10 mouse cellular contexts compared by ENCODE assay signal in genomic region chr10:77580027-77580920, GRCm38 (mm10). TPM values are rescaled to one million over a fixed set of nuclear protein-coding genes. Genes with fewer than 3 reads are reported as not detected.
DNase-seq lines count a peak whose midpoint lies in the region; ATAC-seq and TF ChIP-seq lines count a peak whose summit lies in the region.
"Had no signal": no experiment of that assay in that cellular context is flagged by ENCODE, and none has a peak within 500 bp of the region (broad histone marks: within the 10 kb centered on the region; RNA-seq: fewer than 3 reads in every experiment).

No protein-coding gene starts in this region.

- TF ChIP-seq POLR2A in liver, adult 2 months (IDR thresholded peaks at IDR 0.05; ENCODE audit: extremely low read depth, insufficient read depth, low read length) = no peak

- H3K79me2 ChIP-seq in liver, adult 2 months (ENCODE audit: control insufficient read depth, insufficient read depth, low read length) = peaks cover 18% of the 10 kb centered on the region; the same call in 1 of the 2 replicates

- peaks cover 17% of the 10 kb centered on the region for H3K4me1 ChIP-seq in liver, adult 2 months (ENCODE audit: control insufficient read depth, insufficient read depth, low read length)
- peaks cover 26% of the 10 kb centered on the region for H3K4me1 ChIP-seq in heart, embryonic 15.5 days (replicated peaks)
- H3K4me1 ChIP-seq in liver, embryonic 14.5 days (replicated peaks; ENCODE audit: control insufficient read depth in 2 of 2, insufficient read depth in 2 of 2, low read length in 1 of 2) = peaks cover 8 to 26% of the 10 kb centered on the region in 2 experiments
- peaks cover 15% of the 10 kb centered on the region for H3K4me1 ChIP-seq in midbrain, embryonic 16.5 days (ENCODE audit: control insufficient read depth, insufficient read depth, low read length)

- H3K27ac ChIP-seq in liver, adult 2 months (replicated peaks; ENCODE audit: insufficient read depth, low read depth, low read length) = 0 out of 2 replicates have a peak overlapping the region, but pooled peaks have one; percentile 84
- peak overlapping the region; percentile 83 for H3K27ac ChIP-seq in heart, embryonic 15.5 days
- no peak overlapping the region for H3K27ac ChIP-seq in liver, embryonic 14.5 days
- no peak overlapping the region for H3K27ac ChIP-seq in midbrain, embryonic 16.5 days (ENCODE audit: low read length)

- TF ChIP-seq EP300 in liver, embryonic 14.5 days (IDR thresholded peaks at IDR 0.05; ENCODE audit: low read depth) = no peak

- TF ChIP-seq CTCF in liver, adult 2 months (IDR thresholded peaks at IDR 0.05; ENCODE audit: low read depth, low read length) = no peak
- TF ChIP-seq CTCF in liver, embryonic 14.5 days (IDR thresholded peaks at IDR 0.05; ENCODE audit: low read depth) = no peak

- no peak for ATAC-seq in heart, embryonic 15.5 days (replicated peaks; ENCODE audit: insufficient number of reproducible peaks, insufficient read depth, low FRiP score, low read depth)
- ATAC-seq in liver, embryonic 14.5 days (ENCODE audit: insufficient read depth) = no peak
- no peak for ATAC-seq in midbrain, embryonic 16.5 days

- H3K4me3 ChIP-seq in liver, adult 2 months (ENCODE audit: insufficient read depth, low read depth, low read length) = no peak overlapping the region
- no peak overlapping the region for H3K4me3 ChIP-seq in heart, embryonic 15.5 days
- no peak overlapping the region for H3K4me3 ChIP-seq in liver, embryonic 14.5 days (ENCODE audit: insufficient read depth in 1 of 2, low read depth in 2 of 2, low read length in 2 of 2)
- H3K4me3 ChIP-seq in midbrain, embryonic 16.5 days (ENCODE audit: low read depth, low read length) = no peak overlapping the region

- no peaks in the 10 kb centered on the region for H3K36me3 ChIP-seq in liver, adult 2 months (ENCODE audit: control insufficient read depth, insufficient read depth, low read length)
- H3K36me3 ChIP-seq in heart, embryonic 15.5 days = no peaks in the 10 kb centered on the region
- H3K36me3 ChIP-seq in liver, embryonic 14.5 days (replicated peaks; ENCODE audit: control insufficient read depth, insufficient read depth, low read depth) = no peaks in the 10 kb centered on the region
- H3K36me3 ChIP-seq in midbrain, embryonic 16.5 days (ENCODE audit: control insufficient read depth, insufficient read depth, low read length) = no peaks in the 10 kb centered on the region

- H3K9me3 ChIP-seq in heart, embryonic 15.5 days (replicated peaks) = no peaks in the 10 kb centered on the region
- H3K9me3 ChIP-seq in liver, embryonic 14.5 days (ENCODE audit: control insufficient read depth, low read length) = no peaks in the 10 kb centered on the region
- H3K9me3 ChIP-seq in midbrain, embryonic 16.5 days (replicated peaks; ENCODE audit: control insufficient read depth, low read length, poor library complexity, severe bottlenecking) = no peaks in the 10 kb centered on the region

- no peak overlapping the region for H3K9ac ChIP-seq in liver, adult 2 months (ENCODE audit: low read depth, low read length)
- H3K9ac ChIP-seq in heart, embryonic 15.5 days = no peak overlapping the region
- no peak overlapping the region for H3K9ac ChIP-seq in liver, embryonic 14.5 days (replicated peaks)
- no peak overlapping the region; the same call in 1 of the 2 replicates for H3K9ac ChIP-seq in midbrain, embryonic 16.5 days (ENCODE audit: low read depth, low read length)

- peak overlapping the region; percentile 74; the same call in 1 of the 2 replicates for H3K4me2 ChIP-seq in heart, embryonic 15.5 days
- H3K4me2 ChIP-seq in liver, embryonic 14.5 days (ENCODE audit: low read depth) = peak overlapping the region; percentile 91; the same call in 1 of the 2 replicates
- no peak overlapping the region for H3K4me2 ChIP-seq in midbrain, embryonic 16.5 days (ENCODE audit: low read length)

- H3K27me3 ChIP-seq in liver, adult 2 months (ENCODE audit: control insufficient read depth, insufficient read depth, low read length) = no peaks in the 10 kb centered on the region
- H3K27me3 ChIP-seq in heart, embryonic 15.5 days = no peaks in the 10 kb centered on the region
- H3K27me3 ChIP-seq in liver, embryonic 14.5 days (ENCODE audit: control insufficient read depth, insufficient read depth, low read length) = no peaks in the 10 kb centered on the region
- no peaks in the 10 kb centered on the region for H3K27me3 ChIP-seq in midbrain, embryonic 16.5 days (ENCODE audit: control insufficient read depth, insufficient read depth, low read depth, low read length)

- 69% methylated on average over 10 of the region's 10 CpGs for WGBS in liver, adult 2 months
- 52% methylated on average over 10 of the region's 10 CpGs for WGBS in heart, embryonic 15.5 days
- 58% methylated on average over 10 of the region's 10 CpGs for WGBS in liver, embryonic 14.5 days (ENCODE audit: insufficient replicate concordance)
- 68% methylated on average over 10 of the region's 10 CpGs for WGBS in midbrain, embryonic 16.5 days

- peak; percentile 28 for DNase-seq in liver, adult 2 months (ENCODE audit: extremely low read depth, low read depth, low spot score)
- DNase-seq in liver = no peak
- DNase-seq in adipocyte (ENCODE audit: low spot score) = peak; percentile 76
- no peak for DNase-seq in liver, embryonic 14.5 days (ENCODE audit: low read depth in 3 of 3, low spot score in 3 of 3)
- DNase-seq in yolk sac, embryonic 10.5 days (ENCODE audit: low spot score) = no peak
- no peak for DNase-seq in kidney, postnatal 10 days

RNA-seq across cellular contexts. Expression of gene Pttg1ip, which starts 1.2 kb away (rescaled TPM):
- 146 and 168 TPM in 2 replicates for total RNA-seq in liver, adult 2 months (2014; rRNA removed)
- polyA plus RNA-seq in liver, adult 2 months (2012; rRNA removed) = 218 and 238 TPM in 2 replicates
- 105 and 125 TPM in 2 replicates for polyA plus RNA-seq in heart, embryonic 15.5 days (2015; fragmentation: Nextera tagmentation; extraction: Ambion mirVana)
- polyA plus RNA-seq in liver, embryonic 14.5 days (2012; rRNA removed) = 36.6 and 40.5 TPM in 2 replicates
- polyA plus RNA-seq in liver, embryonic 14.5 days (2014; fragmentation: Nextera tagmentation; extraction: Ambion mirVana) = 64.8 and 69.1 TPM in 2 replicates
- 63.6 and 70.8 TPM in 2 replicates for polyA plus RNA-seq in midbrain, embryonic 16.5 days (2015; fragmentation: Nextera tagmentation; extraction: Ambion mirVana)

RNA-seq across cellular contexts. Expression of gene Sumo3, which starts 25.6 kb away (rescaled TPM):
- total RNA-seq in liver, adult 2 months (2014; rRNA removed) = 59.6 and 108 TPM in 2 replicates
- 170 and 226 TPM in 2 replicates for polyA plus RNA-seq in liver, adult 2 months (2012; rRNA removed)
- 138 and 169 TPM in 2 replicates for polyA plus RNA-seq in heart, embryonic 15.5 days (2015; fragmentation: Nextera tagmentation; extraction: Ambion mirVana)
- 74.1 and 109 TPM in 2 replicates for polyA plus RNA-seq in liver, embryonic 14.5 days (2012; rRNA removed)
- 82.5 and 87.7 TPM in 2 replicates for polyA plus RNA-seq in liver, embryonic 14.5 days (2014; fragmentation: Nextera tagmentation; extraction: Ambion mirVana)
- polyA plus RNA-seq in midbrain, embryonic 16.5 days (2015; fragmentation: Nextera tagmentation; extraction: Ambion mirVana) = 315 and 350 TPM in 2 replicates

RNA-seq across cellular contexts. Expression of gene Gm49325, which starts 25.7 kb away (rescaled TPM):
- 0.47 TPM in 1 of 2 replicates, not detected in the other for total RNA-seq in liver, adult 2 months (2014; rRNA removed)
- not detected in 2 replicates for polyA plus RNA-seq in liver, adult 2 months (2012; rRNA removed)
- 0.60 and 3.9 TPM in 2 replicates for polyA plus RNA-seq in heart, embryonic 15.5 days (2015; fragmentation: Nextera tagmentation; extraction: Ambion mirVana)
- 0.09 TPM in 1 of 2 replicates, not detected in the other for polyA plus RNA-seq in liver, embryonic 14.5 days (2012; rRNA removed)
- polyA plus RNA-seq in liver, embryonic 14.5 days (2014; fragmentation: Nextera tagmentation; extraction: Ambion mirVana) = not detected in 2 replicates
- 1.5 and 2.9 TPM in 2 replicates for polyA plus RNA-seq in midbrain, embryonic 16.5 days (2015; fragmentation: Nextera tagmentation; extraction: Ambion mirVana)
- total RNA-seq: granulocyte monocyte progenitor cell, adult 5-6 weeks had no signal
- polyA plus RNA-seq: forebrain, embryonic 11.5 days had no signal

RNA-seq across cellular contexts. Expression of gene Ube2g2, which starts 41.8 kb away (rescaled TPM):
- 21.6 and 22.3 TPM in 2 replicates for total RNA-seq in liver, adult 2 months (2014; rRNA removed)
- polyA plus RNA-seq in liver, adult 2 months (2012; rRNA removed) = 30.4 and 34.2 TPM in 2 replicates
- 66.3 and 85.1 TPM in 2 replicates for polyA plus RNA-seq in heart, embryonic 15.5 days (2015; fragmentation: Nextera tagmentation; extraction: Ambion mirVana)
- 19.3 TPM in 2 replicates for polyA plus RNA-seq in liver, embryonic 14.5 days (2012; rRNA removed)
- 25.3 and 27.1 TPM in 2 replicates for polyA plus RNA-seq in liver, embryonic 14.5 days (2014; fragmentation: Nextera tagmentation; extraction: Ambion mirVana)
- polyA plus RNA-seq in midbrain, embryonic 16.5 days (2015; fragmentation: Nextera tagmentation; extraction: Ambion mirVana) = 80.9 and 81.8 TPM in 2 replicates

RNA-seq across cellular contexts. Expression of gene Itgb2, which starts 50.2 kb away (rescaled TPM):
- 4.8 and 5.6 TPM in 2 replicates for total RNA-seq in liver, adult 2 months (2014; rRNA removed)
- polyA plus RNA-seq in liver, adult 2 months (2012; rRNA removed) = 4.2 and 5.6 TPM in 2 replicates
- 2.1 and 6.2 TPM in 2 replicates for polyA plus RNA-seq in heart, embryonic 15.5 days (2015; fragmentation: Nextera tagmentation; extraction: Ambion mirVana)
- polyA plus RNA-seq in liver, embryonic 14.5 days (2012; rRNA removed) = 7.1 and 8.7 TPM in 2 replicates
- 9.2 and 11.1 TPM in 2 replicates for polyA plus RNA-seq in liver, embryonic 14.5 days (2014; fragmentation: Nextera tagmentation; extraction: Ambion mirVana)
- polyA plus RNA-seq in midbrain, embryonic 16.5 days (2015; fragmentation: Nextera tagmentation; extraction: Ambion mirVana) = 0.59 and 0.67 TPM in 2 replicates

Comparison
In these comparisons a context has a peak if more than half of its experiments do, and no peak if none do; other contexts are left out.
1. DNase-seq: peak in liver, adult 2 months (single experiment) and adipocyte (single experiment); none in liver (single experiment), liver, embryonic 14.5 days (0 of 3), yolk sac, embryonic 10.5 days (single experiment) and kidney, postnatal 10 days (single experiment).
2. H3K27ac ChIP-seq: peak in liver, adult 2 months (single experiment) and heart, embryonic 15.5 days (single experiment); none in liver, embryonic 14.5 days (single experiment) and midbrain, embryonic 16.5 days (single experiment).